Mouse (Mus musculus) forebrain, postnatal 0 days (tissue): ENCODE measurements at regions not wholly inside any gene's neighbourhood (a gene's known extent, or its start where the extent isn't known, plus 50 kb on each side); places are given as distances from the start of the nearest gene placed in this dataset.
A peak's percentile ranks its signal among the peaks of the same experiment; 100 is the strongest.

ENCODE experiments used
- ATAC-seq: fragments of 200-750 bp; cut with Nextera tagmentation; 2 replicates; pipeline ENCODE4 v1.8.0; 2017; ENCODE audit warnings: mild to moderate bottlenecking, moderate library complexity
- DNase-seq: peaks from one replicate; pipeline ENCODE4 v3.0.0-alpha.2; 2015
- H3K27ac ChIP-seq: fragments of 300-500 bp; sonication (generic); 2 replicates; pipeline ENCODE4 v1.5.1; 2014; ENCODE audit warnings: low read depth, mild to moderate bottlenecking, antibody characterized with exemption, low read length, moderate library complexity, mixed read lengths
- H3K27me3 ChIP-seq: fragments of 300-500 bp; sonication (generic); 2 replicates; pipeline ENCODE4 v1.6.1; 2014; ENCODE audit warnings: mild to moderate bottlenecking, low read length, mixed read lengths; ENCODE audit not compliant: insufficient read depth
- H3K36me3 ChIP-seq: fragments of 300-500 bp; sonication (generic); 2 replicates; pipeline ENCODE4 v1.6.1; 2014; ENCODE audit warnings: mild to moderate bottlenecking, moderate library complexity; ENCODE audit not compliant: insufficient read depth
- H3K4me1 ChIP-seq: fragments of 300-500 bp; sonication (generic); 2 replicates; pipeline ENCODE4 v1.6.1; 2014; ENCODE audit warnings: antibody characterized with exemption; ENCODE audit not compliant: insufficient read depth
- H3K4me2 ChIP-seq: fragments of 300-500 bp; sonication (generic); 2 replicates; pipeline ENCODE4 v1.6.1; 2014; ENCODE audit warnings: low read depth, mild to moderate bottlenecking, moderate library complexity
- H3K4me3 ChIP-seq: fragments of 300-500 bp; sonication (generic); 2 replicates; pipeline ENCODE4 v1.5.1; 2014; ENCODE audit warnings: low read depth, low read length, mixed read lengths
- H3K9ac ChIP-seq: fragments of 300-500 bp; sonication (generic); 2 replicates; pipeline ENCODE4 v1.6.1; 2014; ENCODE audit warnings: mild to moderate bottlenecking
- H3K9me3 ChIP-seq: fragments of 300-500 bp; sonication (generic); 2 replicates; pipeline ENCODE4 v1.6.1; 2016; ENCODE audit warnings: low read length
- CTCF ChIP-seq: sonication (generic); IDR thresholded peaks from 2 replicates; pipeline ENCODE4 v1.5.1; 2016; ENCODE audit warnings: antibody characterized with exemption, control low read depth, low read depth
- WGBS: fragments of 180-500 bp; shearing (Covaris S2); extraction: QIAGEN DNeasy Blood & Tissue Kit; methylation state at CpG from one replicate; pipeline ENCODE4 v1.1.7; 2014; 5-methylcytosine and 5-hydroxymethylcytosine counted together

DNA sequence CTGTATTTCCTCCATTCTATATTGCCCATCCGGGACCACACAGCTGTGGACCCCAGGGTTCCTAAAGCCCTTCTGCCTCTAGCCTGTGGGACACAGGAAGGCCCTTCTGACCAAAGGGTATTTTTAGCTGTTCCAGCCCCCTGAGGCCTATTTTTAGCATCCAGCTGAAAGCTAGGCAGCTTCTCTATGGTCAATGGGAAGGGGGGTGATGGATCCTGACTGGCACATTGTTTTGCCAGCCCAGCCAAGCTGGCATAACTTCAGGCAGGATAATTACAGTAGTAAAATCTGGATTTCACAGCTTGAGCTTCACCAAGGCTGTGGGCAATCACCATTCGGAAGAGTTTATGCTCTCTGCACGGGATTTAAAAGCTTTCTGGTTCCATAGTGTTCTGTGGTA lies 153.9 kb upstream of the Kcnd3 start:
- ATAC-seq (peak; percentile 61), DNase-seq (peak; percentile 32)
- Histone ChIP-seq H3K9ac (no peak overlapping the region), H3K9me3 (no peaks in the 10 kb centered on the region), H3K36me3 (no peaks in the 10 kb centered on the region), H3K27ac (no peak overlapping the region), H3K4me2 (no peak overlapping the region), H3K4me3 (no peak overlapping the region), H3K27me3 (no peaks in the 10 kb centered on the region), H3K4me1 (no peaks in the 10 kb centered on the region)
- WGBS = 63% methylated on average over 3 of the region's 3 CpGs
- no peak for TF ChIP-seq CTCF

DNA sequence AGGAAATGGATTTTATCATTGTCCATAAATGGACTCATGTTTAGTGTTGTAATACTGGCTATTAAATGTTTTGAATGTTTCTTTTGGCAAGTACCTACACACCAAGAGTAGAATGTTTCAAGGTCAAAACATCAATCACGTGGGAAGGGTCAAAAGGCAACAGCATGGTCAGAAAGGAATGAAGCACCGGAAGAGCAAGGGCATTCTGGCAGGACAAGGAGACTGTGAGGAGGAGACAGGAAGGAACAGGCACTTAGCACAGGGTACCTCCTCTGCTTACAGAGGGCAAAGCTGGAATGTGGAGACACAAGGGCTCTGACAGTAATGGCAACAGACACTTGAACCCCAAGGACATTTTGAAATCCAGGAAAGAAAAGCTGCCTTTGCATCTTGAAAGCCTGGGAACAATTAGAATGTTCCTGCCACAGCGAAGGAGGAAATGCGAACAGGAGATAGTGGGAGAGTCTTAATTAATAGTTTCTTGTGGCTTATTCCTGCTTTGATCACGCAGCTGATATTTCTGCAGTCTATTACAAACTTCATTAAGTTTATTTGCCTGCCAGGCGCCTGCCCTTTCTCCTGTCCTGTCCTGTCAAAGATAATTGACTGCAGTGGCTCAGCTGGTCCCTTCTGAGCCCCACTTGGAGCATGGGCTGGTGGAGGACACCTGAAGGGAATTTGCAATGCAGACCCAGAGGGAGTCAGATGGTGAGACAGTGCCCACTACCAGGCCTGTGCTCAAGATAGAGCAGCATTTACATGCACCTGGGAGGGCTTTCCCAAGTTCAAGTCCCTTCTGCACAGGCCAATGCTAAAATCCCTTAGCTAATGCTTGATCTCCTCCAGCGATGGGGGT lies 151.2 kb upstream of the Kcnd3 start:
- H3K4me2 ChIP-seq = no peak overlapping the region
- H3K27me3 ChIP-seq = no peaks in the 10 kb centered on the region
- H3K27ac ChIP-seq = no peak overlapping the region
- H3K36me3 ChIP-seq = no peaks in the 10 kb centered on the region
- ATAC-seq (no peak), DNase-seq (no peak)
- WGBS = 70% methylated on average over 7 of the region's 7 CpGs
- no peak overlapping the region for H3K9ac ChIP-seq
- TF ChIP-seq CTCF = no peak
- H3K4me1 ChIP-seq = no peaks in the 10 kb centered on the region
- H3K4me3 ChIP-seq = no peak overlapping the region
- H3K9me3 ChIP-seq = no peaks in the 10 kb centered on the region

DNA sequence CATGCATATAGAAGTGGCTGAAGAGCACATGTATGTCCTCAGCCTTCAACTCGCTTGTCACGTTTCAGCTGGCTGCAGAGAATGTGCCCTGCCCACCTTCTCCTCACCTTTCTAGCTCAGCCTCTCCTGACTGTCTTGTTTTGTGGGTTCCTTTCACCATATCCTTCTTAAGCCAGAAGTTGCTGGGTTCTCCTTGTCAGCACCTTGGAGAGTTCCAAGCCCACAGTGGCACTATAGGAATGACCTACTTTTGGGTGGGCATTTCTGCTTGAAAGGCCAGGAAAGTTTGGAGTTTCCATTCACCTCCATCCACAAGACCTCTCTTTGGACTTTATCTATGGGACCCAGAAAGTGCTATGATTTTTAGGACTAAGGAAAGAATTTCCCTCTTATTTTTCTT lies 144.5 kb upstream of the Kcnd3 start:
- no peaks in the 10 kb centered on the region for H3K4me1 ChIP-seq
- TF ChIP-seq CTCF = no peak
- H3K27me3 ChIP-seq = no peaks in the 10 kb centered on the region
- no peaks in the 10 kb centered on the region for H3K9me3 ChIP-seq
- DNase-seq (no peak), ATAC-seq (no peak)
- WGBS = 77% methylated on average over 2 of the region's 2 CpGs
- H3K27ac ChIP-seq = no peak overlapping the region
- no peaks in the 10 kb centered on the region for H3K36me3 ChIP-seq
- H3K4me3 ChIP-seq = no peak overlapping the region
- no peak overlapping the region for H3K9ac ChIP-seq
- H3K4me2 ChIP-seq = no peak overlapping the region

DNA sequence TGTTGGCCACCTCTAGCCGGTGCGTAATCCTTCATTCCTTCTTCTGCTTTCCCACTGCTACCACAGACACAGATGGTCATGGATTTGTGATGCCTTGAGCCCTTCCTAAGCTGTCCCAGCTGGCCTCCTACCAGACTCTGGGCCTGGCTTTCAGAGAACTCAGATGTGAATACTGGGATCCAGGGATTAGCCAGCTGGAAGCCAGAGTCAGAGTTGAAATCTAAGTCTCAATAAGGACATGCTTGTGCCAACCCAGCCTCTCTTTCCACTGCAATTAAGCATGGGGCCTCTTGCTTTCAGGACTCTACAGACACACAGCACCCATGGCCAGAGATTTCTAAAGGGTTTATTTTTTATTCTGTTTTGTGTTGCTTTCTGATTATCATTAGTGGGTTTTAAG lies 143.1 kb upstream of the Kcnd3 start:
- Histone ChIP-seq H3K4me3 (no peak overlapping the region), H3K36me3 (no peaks in the 10 kb centered on the region), H3K27ac (no peak overlapping the region), H3K9me3 (no peaks in the 10 kb centered on the region), H3K9ac (no peak overlapping the region), H3K27me3 (no peaks in the 10 kb centered on the region), H3K4me1 (no peaks in the 10 kb centered on the region), H3K4me2 (no peak overlapping the region)
- ATAC-seq (peak; percentile 48), DNase-seq (peak; percentile 19)
- TF ChIP-seq CTCF = no peak
- 54% methylated on average over 2 of the region's 2 CpGs for WGBS

DNA sequence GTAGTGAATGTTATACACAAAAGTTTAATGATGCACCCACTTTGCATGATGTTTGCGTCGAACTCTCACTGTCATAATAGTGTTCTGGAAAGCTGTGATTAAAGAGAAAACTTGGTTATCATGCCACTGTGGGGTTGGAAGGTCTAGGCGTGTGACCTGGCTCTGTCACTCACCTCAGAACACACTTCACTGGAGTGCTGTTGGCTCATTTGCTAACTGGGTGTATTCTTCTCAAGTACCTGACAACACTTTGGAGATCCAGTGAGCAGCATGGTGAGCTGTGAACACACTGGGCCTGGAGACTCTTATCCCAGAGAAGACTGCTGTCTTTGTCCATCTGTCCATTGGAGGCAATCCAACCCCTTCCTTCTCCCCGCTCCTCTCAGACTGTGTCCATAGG lies 98.9 kb upstream of the Kcnd3 start:
- Histone ChIP-seq H3K9me3 (no peaks in the 10 kb centered on the region), H3K36me3 (no peaks in the 10 kb centered on the region), H3K4me1 (no peaks in the 10 kb centered on the region), H3K27ac (no peak overlapping the region), H3K27me3 (no peaks in the 10 kb centered on the region), H3K9ac (no peak overlapping the region), H3K4me3 (no peak overlapping the region), H3K4me2 (no peak overlapping the region)
- TF ChIP-seq CTCF = no peak
- DNase-seq (no peak), ATAC-seq (no peak)
- 86% methylated on average over 4 of the region's 4 CpGs for WGBS

DNA sequence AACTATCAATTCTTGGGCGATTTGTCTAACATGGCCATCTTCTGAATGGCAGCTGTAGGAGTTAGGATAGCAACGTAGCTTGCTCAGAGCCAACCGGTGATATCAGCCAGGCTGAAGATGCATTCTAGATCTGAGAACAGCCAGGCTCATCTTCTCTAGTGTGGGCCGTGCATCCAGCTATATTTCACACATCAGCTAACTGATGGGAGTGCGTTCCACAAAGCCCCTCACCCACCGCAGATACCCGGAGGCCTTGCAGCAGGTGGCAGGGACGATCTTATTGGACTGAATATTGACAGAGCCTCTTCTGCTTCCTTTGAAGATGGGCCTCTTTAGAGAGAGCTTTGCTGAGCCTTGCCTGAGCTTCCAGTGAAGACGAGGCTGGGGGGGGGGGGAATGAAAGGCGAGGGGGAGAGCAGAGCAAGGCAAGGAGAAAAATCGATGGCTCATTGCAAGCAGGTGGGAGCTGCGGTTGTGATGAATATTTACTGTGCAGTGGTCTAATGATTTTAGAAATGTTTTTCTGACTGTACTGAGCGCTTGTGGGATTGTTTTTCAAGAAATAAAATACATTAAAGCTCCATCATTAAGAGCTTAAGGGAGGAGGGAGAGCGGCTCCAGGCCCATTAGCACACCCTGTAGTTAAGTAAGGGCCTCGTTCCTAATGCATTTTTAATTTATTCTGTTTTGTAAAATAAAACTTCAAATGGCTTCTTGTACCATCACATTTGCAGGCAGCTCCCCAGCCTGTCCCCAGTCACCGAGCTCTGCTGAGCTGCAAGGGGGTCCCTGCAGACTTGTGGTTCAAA lies 97.8 kb upstream of the Kcnd3 start:
- DNase-seq (no peak), ATAC-seq (peak; percentile 54; the same call in 1 of the 2 replicates)
- TF ChIP-seq CTCF = no peak
- H3K4me3 ChIP-seq = no peak overlapping the region
- H3K9ac ChIP-seq = no peak overlapping the region
- 67% methylated on average over 15 of the region's 16 CpGs for WGBS
- no peak overlapping the region for H3K4me2 ChIP-seq
- no peaks in the 10 kb centered on the region for H3K27me3 ChIP-seq
- H3K4me1 ChIP-seq = no peaks in the 10 kb centered on the region
- H3K36me3 ChIP-seq = no peaks in the 10 kb centered on the region
- H3K27ac ChIP-seq = no peak overlapping the region
- H3K9me3 ChIP-seq = no peaks in the 10 kb centered on the region

DNA sequence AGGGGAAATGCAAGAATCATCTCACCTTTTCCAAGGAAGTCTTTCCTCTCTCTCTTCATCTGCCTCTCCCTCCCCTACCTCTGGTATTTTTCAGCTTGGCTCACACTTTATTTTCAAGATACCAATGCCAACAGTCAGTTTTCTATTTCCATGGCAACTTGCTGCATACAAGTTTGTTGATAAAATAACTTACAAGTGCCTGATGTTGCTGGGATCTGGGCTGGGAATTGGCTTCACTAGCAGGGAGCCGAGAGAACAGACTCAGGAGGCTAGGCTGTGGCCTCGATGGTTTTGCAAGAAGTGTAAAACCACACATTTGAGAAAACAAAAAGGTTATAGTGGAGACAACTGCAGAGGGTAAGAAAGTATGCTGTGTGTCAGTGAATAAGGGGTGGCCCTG lies 94.6 kb upstream of the Kcnd3 start:
- no peaks in the 10 kb centered on the region for H3K27me3 ChIP-seq
- H3K9me3 ChIP-seq = no peaks in the 10 kb centered on the region
- H3K27ac ChIP-seq = no peak overlapping the region
- peak; percentile 50 for DNase-seq
- TF ChIP-seq CTCF = no peak
- ATAC-seq = peak; percentile 28; the same call in 1 of the 2 replicates
- H3K36me3 ChIP-seq = no peaks in the 10 kb centered on the region
- no peak overlapping the region for H3K9ac ChIP-seq
- H3K4me1 ChIP-seq = no peaks in the 10 kb centered on the region
- 41% methylated on average over 2 of the region's 2 CpGs for WGBS
- no peak overlapping the region for H3K4me3 ChIP-seq
- H3K4me2 ChIP-seq = no peak overlapping the region
